Mouse (Mus musculus): ENCODE data around the gene BC003965. TPM values are rescaled to one million over a fixed set of nuclear protein-coding genes. Genes with fewer than 3 reads are reported as not detected.
A peak's percentile ranks its signal among the peaks of the same experiment; 100 is the strongest.
"Not testable (repeated sequence)": the region's sequence is repeated elsewhere in the genome, so short reads cannot be mapped to it uniquely, and the experiment has no call there.

Gene BC003965
- total and polyA plus RNA-seq, 2 experiments from 2014 or later: 17.9 to 30.3 TPM

DNA sequence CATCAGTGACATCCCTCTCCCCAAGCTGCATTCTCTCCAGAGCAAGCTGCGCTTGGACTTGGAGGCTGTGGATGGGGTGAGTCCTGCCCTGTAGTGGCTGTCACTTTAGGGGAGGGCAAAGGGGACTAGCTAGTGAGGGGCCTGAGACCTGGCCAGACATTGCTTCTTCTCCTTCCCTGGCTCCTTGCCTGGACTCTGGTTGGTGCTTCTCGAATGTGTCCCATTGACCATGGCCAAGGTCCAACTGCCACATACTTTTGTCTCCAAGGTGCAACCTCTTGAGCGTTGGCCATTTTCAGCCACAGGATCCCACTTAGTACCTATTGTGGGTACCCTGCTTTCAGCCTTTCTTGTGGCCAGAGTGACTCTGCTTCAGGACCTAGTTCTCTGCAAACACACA is 46.3 kb downstream of the BC003965 start:
- Histone ChIP-seq H3K9ac (replicated peaks; ENCODE audit: low read length, poor library complexity, severe bottlenecking) (no peak overlapping the region), H3K27me3 (ENCODE audit: insufficient read depth, low read length) (no peaks in the 10 kb centered on the region), H3K36me3 (ENCODE audit: insufficient read depth, low read length) (peaks cover 53% of the 10 kb centered on the region), H3K4me1 (ENCODE audit: insufficient read depth, low read length) (no peaks in the 10 kb centered on the region), H3K9me3 (ENCODE audit: low read length) (no peaks in the 10 kb centered on the region), H3K4me3 (ENCODE audit: low read depth, low read length) (no peak overlapping the region), H3K27ac (ENCODE audit: low read depth, low read length) (no peak overlapping the region), H3K4me2 (ENCODE audit: low read depth, low read length, poor library complexity, severe bottlenecking) (no peak overlapping the region)
- DNase-seq (ENCODE audit: low spot score) (no peak), ATAC-seq (ENCODE audit: low FRiP score) (no peak)
- WGBS: 92% methylated on average over 3 of the region's 3 CpGs
- no peak for TF ChIP-seq CTCF (IDR thresholded peaks at IDR 0.05)

DNA sequence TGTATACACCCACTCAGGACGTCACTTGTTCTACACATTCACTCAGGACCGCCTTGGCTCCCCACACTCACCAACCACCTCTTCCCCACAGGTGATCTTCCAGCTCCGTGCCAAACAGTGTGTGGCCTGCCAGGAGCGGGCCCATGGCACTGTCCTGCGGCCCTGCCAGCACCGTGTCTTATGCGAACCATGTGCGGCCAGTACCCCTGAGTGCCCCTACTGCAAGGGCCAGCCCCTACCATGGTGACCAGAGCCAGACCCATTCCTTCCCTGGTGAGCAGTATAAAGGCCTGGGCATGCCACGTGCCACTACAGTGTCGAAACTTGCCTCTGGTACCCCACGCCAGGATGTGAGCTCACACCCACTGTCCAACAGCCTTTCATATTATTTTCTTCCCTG is 47.3 kb downstream of the BC003965 start:
- not testable (repeated sequence) for H3K4me1 ChIP-seq (ENCODE audit: insufficient read depth, low read length); DNase-seq (ENCODE audit: low spot score); H3K9me3 ChIP-seq (ENCODE audit: low read length); H3K4me2 ChIP-seq (ENCODE audit: low read depth, low read length, poor library complexity, severe bottlenecking); H3K27me3 ChIP-seq (ENCODE audit: insufficient read depth, low read length); H3K27ac ChIP-seq (ENCODE audit: low read depth, low read length); H3K9ac ChIP-seq (replicated peaks; ENCODE audit: low read length, poor library complexity, severe bottlenecking); H3K4me3 ChIP-seq (ENCODE audit: low read depth, low read length)
- H3K36me3 ChIP-seq (ENCODE audit: insufficient read depth, low read length): peaks cover 49% of the 10 kb centered on the region
- 89% methylated on average over 6 of the region's 11 CpGs for WGBS
- ATAC-seq (ENCODE audit: low FRiP score): 0 out of 2 replicates have a peak, but pooled peaks have one; percentile 42

DNA sequence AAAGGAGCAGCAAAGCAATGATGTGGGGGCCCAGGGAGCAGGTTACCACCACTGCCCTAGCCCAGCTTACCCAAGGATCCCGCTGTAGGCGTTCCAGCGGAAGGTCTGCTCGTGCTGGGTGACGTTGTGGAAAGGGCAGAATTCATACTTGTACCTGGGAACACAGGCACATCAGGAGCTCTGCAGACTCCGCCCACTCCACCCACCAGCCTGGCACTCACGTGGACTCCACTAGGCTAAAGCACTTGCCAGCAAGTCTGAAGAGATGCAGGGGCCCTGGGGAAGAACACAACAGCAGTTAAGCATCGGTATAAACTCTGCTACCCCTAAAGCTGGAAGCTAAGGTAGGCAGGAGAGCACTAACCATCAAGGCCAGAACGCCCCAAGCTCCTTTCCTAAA is 51.3 kb downstream of the BC003965 start:
- ATAC-seq (ENCODE audit: low FRiP score): no peak
- no peak for TF ChIP-seq CTCF (IDR thresholded peaks at IDR 0.05)

More for the DNA sequence above, 51.3 kb downstream of the BC003965 start:
- no peaks in the 10 kb centered on the region for H3K9me3 ChIP-seq (ENCODE audit: low read length)
- DNase-seq (ENCODE audit: low spot score): no peak
- H3K27me3 ChIP-seq (ENCODE audit: insufficient read depth, low read length): no peaks in the 10 kb centered on the region
- peaks cover 24% of the 10 kb centered on the region for H3K36me3 ChIP-seq (ENCODE audit: insufficient read depth, low read length)
- no peak overlapping the region for H3K27ac ChIP-seq (ENCODE audit: low read depth, low read length)
- 88% methylated on average over 9 of the region's 9 CpGs for WGBS
- H3K4me2 ChIP-seq (ENCODE audit: low read depth, low read length, poor library complexity, severe bottlenecking): no peak overlapping the region
- H3K4me3 ChIP-seq (ENCODE audit: low read depth, low read length): no peak overlapping the region
- H3K9ac ChIP-seq (replicated peaks; ENCODE audit: low read length, poor library complexity, severe bottlenecking): no peak overlapping the region
- H3K4me1 ChIP-seq (ENCODE audit: insufficient read depth, low read length): peaks cover 5% of the 10 kb centered on the region

Other genes with a start within 250 kb of the BC003965 start
- 153 and 168 TPM in 2 replicates for gene Mapk8ip3, start 247.6 kb upstream of the BC003965 start, total RNA-seq (2014; rRNA removed)
- gene Mapk8ip3, start 247.6 kb upstream of the BC003965 start, polyA plus RNA-seq (2015; fragmentation: Nextera tagmentation; extraction: Ambion mirVana): 70.5 and 72.5 TPM in 2 replicates
- gene Jpt2, start 223.9 kb upstream of the BC003965 start, total RNA-seq (2014; rRNA removed): 60.7 and 61.0 TPM in 2 replicates
- gene Jpt2, start 223.9 kb upstream of the BC003965 start, polyA plus RNA-seq (2015; fragmentation: Nextera tagmentation; extraction: Ambion mirVana): 64.5 and 66.7 TPM in 2 replicates
- gene Cramp1l, start 168.8 kb upstream of the BC003965 start, total RNA-seq (2014; rRNA removed): 17.4 and 22.3 TPM in 2 replicates
- 2.7 and 3.2 TPM in 2 replicates for gene Cramp1l, start 168.8 kb upstream of the BC003965 start, polyA plus RNA-seq (2015; fragmentation: Nextera tagmentation; extraction: Ambion mirVana)
- gene Ift140, start 168.5 kb upstream of the BC003965 start, total RNA-seq (2014; rRNA removed): 22.7 and 39.8 TPM in 2 replicates
- gene Ift140, start 168.5 kb upstream of the BC003965 start, polyA plus RNA-seq (2015; fragmentation: Nextera tagmentation; extraction: Ambion mirVana): 13.5 and 14.4 TPM in 2 replicates
- 11.1 and 11.2 TPM in 2 replicates for gene Tmem204, start 101.0 kb upstream of the BC003965 start, total RNA-seq (2014; rRNA removed)
- 8.2 and 8.3 TPM in 2 replicates for gene Tmem204, start 101.0 kb upstream of the BC003965 start, polyA plus RNA-seq (2015; fragmentation: Nextera tagmentation; extraction: Ambion mirVana)
- gene Telo2, start 68.6 kb upstream of the BC003965 start, total RNA-seq (2014; rRNA removed): 45.0 and 56.3 TPM in 2 replicates
- gene Telo2, start 68.6 kb upstream of the BC003965 start, polyA plus RNA-seq (2015; fragmentation: Nextera tagmentation; extraction: Ambion mirVana): 34.9 and 36.5 TPM in 2 replicates
- gene Ptx4, start 63.8 kb upstream of the BC003965 start, total RNA-seq (2014; rRNA removed): 0.42 TPM in 1 of 2 replicates, not detected in the other
- gene Ptx4, start 63.8 kb upstream of the BC003965 start, polyA plus RNA-seq (2015; fragmentation: Nextera tagmentation; extraction: Ambion mirVana): 0.20 and 0.59 TPM in 2 replicates
- gene Clcn7, start 51.2 kb upstream of the BC003965 start, total RNA-seq (2014; rRNA removed): 37.9 and 39.5 TPM in 2 replicates
- 25.5 and 26.7 TPM in 2 replicates for gene Clcn7, start 51.2 kb upstream of the BC003965 start, polyA plus RNA-seq (2015; fragmentation: Nextera tagmentation; extraction: Ambion mirVana)
- not detected in 2 replicates for gene Ccdc154, start 22.1 kb upstream of the BC003965 start, total RNA-seq (2014; rRNA removed)
- gene Ccdc154, start 22.1 kb upstream of the BC003965 start, polyA plus RNA-seq (2015; fragmentation: Nextera tagmentation; extraction: Ambion mirVana): not detected in 2 replicates
- 0.57 TPM in 1 of 2 replicates, not detected in the other for gene Gm38655, start 9.1 kb upstream of the BC003965 start, total RNA-seq (2014; rRNA removed)
- gene Gm38655, start 9.1 kb upstream of the BC003965 start, polyA plus RNA-seq (2015; fragmentation: Nextera tagmentation; extraction: Ambion mirVana): not detected in 2 replicates
- 34.1 and 34.7 TPM in 2 replicates for gene Unkl, start 3.8 kb downstream of the BC003965 start, total RNA-seq (2014; rRNA removed)
- gene Unkl, start 3.8 kb downstream of the BC003965 start, polyA plus RNA-seq (2015; fragmentation: Nextera tagmentation; extraction: Ambion mirVana): 17.3 and 19.5 TPM in 2 replicates
- gene Gnptg, start 55.6 kb downstream of the BC003965 start, total RNA-seq (2014; rRNA removed): 97.2 and 104 TPM in 2 replicates
- 127 and 134 TPM in 2 replicates for gene Gnptg, start 55.6 kb downstream of the BC003965 start, polyA plus RNA-seq (2015; fragmentation: Nextera tagmentation; extraction: Ambion mirVana)
- gene Tsr3, start 55.6 kb downstream of the BC003965 start, total RNA-seq (2014; rRNA removed): 39.6 and 40.1 TPM in 2 replicates
- 74.2 and 76.2 TPM in 2 replicates for gene Tsr3, start 55.6 kb downstream of the BC003965 start, polyA plus RNA-seq (2015; fragmentation: Nextera tagmentation; extraction: Ambion mirVana)
- 94.2 and 98.4 TPM in 2 replicates for gene Baiap3, start 71.8 kb downstream of the BC003965 start, total RNA-seq (2014; rRNA removed)
- gene Baiap3, start 71.8 kb downstream of the BC003965 start, polyA plus RNA-seq (2015; fragmentation: Nextera tagmentation; extraction: Ambion mirVana): 48.4 and 49.9 TPM in 2 replicates
- 444 and 524 TPM in 2 replicates for gene Ube2i, start 90.1 kb downstream of the BC003965 start, total RNA-seq (2014; rRNA removed)
- gene Ube2i, start 90.1 kb downstream of the BC003965 start, polyA plus RNA-seq (2015; fragmentation: Nextera tagmentation; extraction: Ambion mirVana): 401 and 432 TPM in 2 replicates
- gene Prss34, start 113.8 kb downstream of the BC003965 start, total RNA-seq (2014; rRNA removed): not detected in 2 replicates
- not detected in 2 replicates for gene Prss34, start 113.8 kb downstream of the BC003965 start, polyA plus RNA-seq (2015; fragmentation: Nextera tagmentation; extraction: Ambion mirVana)
- not detected in 2 replicates for gene Prss28, start 124.1 kb downstream of the BC003965 start, total RNA-seq (2014; rRNA removed)
- not detected in 2 replicates for gene Prss28, start 124.1 kb downstream of the BC003965 start, polyA plus RNA-seq (2015; fragmentation: Nextera tagmentation; extraction: Ambion mirVana)
- gene Prss29, start 134.1 kb downstream of the BC003965 start, total RNA-seq (2014; rRNA removed): not detected in 2 replicates
- gene Prss29, start 134.1 kb downstream of the BC003965 start, polyA plus RNA-seq (2015; fragmentation: Nextera tagmentation; extraction: Ambion mirVana): not detected in 2 replicates
- not detected in 2 replicates for gene Tpsab1, start 161.0 kb downstream of the BC003965 start, total RNA-seq (2014; rRNA removed)
- gene Tpsab1, start 161.0 kb downstream of the BC003965 start, polyA plus RNA-seq (2015; fragmentation: Nextera tagmentation; extraction: Ambion mirVana): not detected in 2 replicates
- 0.28 and 1.8 TPM in 2 replicates for gene Tpsb2, start 181.8 kb downstream of the BC003965 start, total RNA-seq (2014; rRNA removed)
- gene Tpsb2, start 181.8 kb downstream of the BC003965 start, polyA plus RNA-seq (2015; fragmentation: Nextera tagmentation; extraction: Ambion mirVana): 0.60 and 1.0 TPM in 2 replicates
- not detected in 2 replicates for gene Tpsg1, start 184.7 kb downstream of the BC003965 start, total RNA-seq (2014; rRNA removed)
- 1.0 and 1.2 TPM in 2 replicates for gene Tpsg1, start 184.7 kb downstream of the BC003965 start, polyA plus RNA-seq (2015; fragmentation: Nextera tagmentation; extraction: Ambion mirVana)
- gene Cacna1h, start 249.2 kb downstream of the BC003965 start, total RNA-seq (2014; rRNA removed): 117 and 164 TPM in 2 replicates
- 7.6 and 9.5 TPM in 2 replicates for gene Cacna1h, start 249.2 kb downstream of the BC003965 start, polyA plus RNA-seq (2015; fragmentation: Nextera tagmentation; extraction: Ambion mirVana)